Mouse (Mus musculus): ENCODE measurements around the gene Ly6g5b. TPM values are rescaled to one million over a fixed set of nuclear protein-coding genes. Genes with fewer than 3 reads are reported as not detected.

Gene Ly6g5b
- polyA plus RNA-seq, 1 experiment from 2014 or later: 0.53 TPM

DNA sequence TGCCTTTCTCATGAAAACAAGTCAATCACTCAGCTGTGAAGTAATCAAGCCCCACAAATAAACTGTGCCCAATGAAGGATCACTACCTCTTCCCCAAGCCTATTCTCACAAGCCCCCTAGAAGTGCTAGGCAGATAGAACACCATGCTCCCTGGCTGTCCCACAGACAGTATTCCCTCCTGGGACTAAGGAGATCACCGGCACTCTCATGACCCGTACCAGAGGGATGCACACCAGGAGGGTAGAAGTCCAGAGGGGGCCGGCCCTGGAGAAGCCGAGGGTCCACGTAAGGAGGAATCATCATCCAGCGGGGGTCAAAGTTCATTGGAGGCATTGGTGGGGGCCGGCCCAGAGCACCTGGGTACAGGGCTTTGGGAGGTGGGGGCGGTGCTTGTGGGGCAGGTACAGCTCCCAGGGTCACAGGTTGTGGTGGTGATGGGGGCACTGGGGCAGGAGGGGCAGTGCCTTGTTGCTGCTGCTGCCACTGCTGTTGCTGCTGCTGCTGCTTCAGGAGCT, 42.5 kb upstream of the Ly6g5b start:
- no peak overlapping the region for H3K4me2 ChIP-seq (ENCODE audit: low read depth, low read length)
- no peak overlapping the region for H3K4me3 ChIP-seq (replicated peaks; ENCODE audit: low read length)
- no peak overlapping the region for H3K9ac ChIP-seq (ENCODE audit: low read length)
- ATAC-seq (ENCODE audit: insufficient read depth, low FRiP score): no peak
- H3K27me3 ChIP-seq (ENCODE audit: control insufficient read depth, insufficient read depth, low read length): no peaks in the 10 kb centered on the region
- peaks cover 8% of the 10 kb centered on the region for H3K4me1 ChIP-seq (ENCODE audit: control insufficient read depth, insufficient read depth, low read length)
- no peaks in the 10 kb centered on the region for H3K9me3 ChIP-seq (replicated peaks; ENCODE audit: control insufficient read depth, low read length)
- peaks cover 68% of the 10 kb centered on the region for H3K36me3 ChIP-seq (ENCODE audit: control insufficient read depth, insufficient read depth, low read length)
- WGBS: 89% methylated on average over 8 of the region's 8 CpGs
- no peak overlapping the region for H3K27ac ChIP-seq (ENCODE audit: low read length)

DNA sequence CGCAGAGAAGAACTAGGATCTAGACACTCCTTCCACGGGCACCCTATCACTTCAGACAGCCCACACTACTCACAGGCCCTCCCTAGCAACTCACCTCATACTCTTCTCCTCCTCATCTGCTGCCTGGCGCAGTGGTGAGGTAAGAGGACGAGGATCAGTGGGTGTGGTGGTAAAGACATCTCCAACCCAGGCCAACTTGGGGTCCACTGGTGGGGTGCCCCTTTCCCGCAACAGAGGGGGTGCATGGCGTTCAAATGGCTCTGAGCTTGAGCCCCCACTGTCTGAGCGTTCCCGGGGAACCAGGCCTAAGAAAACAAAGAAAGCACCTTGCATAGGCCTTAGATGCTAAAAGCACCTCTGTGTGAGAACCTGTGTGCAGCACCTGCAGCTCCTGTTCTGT, 42.0 kb upstream of the Ly6g5b start:
- no peak overlapping the region for H3K9ac ChIP-seq (ENCODE audit: low read length)
- no peak for ATAC-seq (ENCODE audit: insufficient read depth, low FRiP score)
- no peak overlapping the region for H3K4me2 ChIP-seq (ENCODE audit: low read depth, low read length)
- H3K9me3 ChIP-seq (replicated peaks; ENCODE audit: control insufficient read depth, low read length): no peaks in the 10 kb centered on the region
- peaks cover 4% of the 10 kb centered on the region for H3K4me1 ChIP-seq (ENCODE audit: control insufficient read depth, insufficient read depth, low read length)
- no peak overlapping the region for H3K27ac ChIP-seq (ENCODE audit: low read length)
- H3K4me3 ChIP-seq (replicated peaks; ENCODE audit: low read length): no peak overlapping the region
- H3K36me3 ChIP-seq (ENCODE audit: control insufficient read depth, insufficient read depth, low read length): peaks cover 72% of the 10 kb centered on the region
- H3K27me3 ChIP-seq (ENCODE audit: control insufficient read depth, insufficient read depth, low read length): no peaks in the 10 kb centered on the region
- 87% methylated on average over 8 of the region's 8 CpGs for WGBS

DNA sequence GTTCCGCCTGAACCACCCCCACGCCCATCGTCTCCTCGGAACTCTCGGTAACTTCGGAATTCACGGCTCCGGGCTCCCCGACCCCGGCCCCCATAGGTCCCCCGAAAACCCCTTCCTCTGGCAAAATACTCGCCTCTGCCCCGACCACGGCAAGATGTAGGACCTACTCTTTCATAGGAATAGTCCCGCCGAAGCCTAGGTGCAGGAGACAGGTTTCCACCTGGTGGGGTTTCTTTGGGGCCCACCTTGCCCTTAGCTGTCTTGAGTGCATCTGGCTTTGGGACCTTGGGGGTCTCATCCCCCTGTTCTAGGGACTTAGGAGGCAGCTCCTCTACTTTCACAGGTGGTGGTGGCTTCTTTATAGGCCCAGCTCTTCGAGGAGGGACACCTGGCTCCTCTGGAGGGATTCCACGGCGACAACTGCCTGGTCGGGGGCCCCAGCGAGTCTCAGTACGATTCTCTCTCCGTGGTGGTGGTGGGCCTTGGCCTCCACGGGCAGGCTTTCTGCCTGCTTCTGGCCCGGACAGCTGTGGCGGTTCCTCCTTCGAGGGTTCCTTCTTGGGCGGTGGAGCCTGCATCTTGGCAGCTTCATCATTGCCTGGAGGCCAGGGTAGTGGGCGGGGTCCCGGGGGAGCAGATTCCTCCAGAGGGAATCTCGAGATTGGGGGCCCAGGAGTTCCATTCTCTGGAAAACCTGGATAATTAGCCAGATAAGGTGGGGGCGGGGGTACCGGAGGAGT, 41.4 kb upstream of the Ly6g5b start:
- Histone ChIP-seq H3K27ac (ENCODE audit: low read length) (no peak overlapping the region), H3K36me3 (ENCODE audit: control insufficient read depth, insufficient read depth, low read length) (peaks cover 74% of the 10 kb centered on the region), H3K9me3 (replicated peaks; ENCODE audit: control insufficient read depth, low read length) (no peaks in the 10 kb centered on the region), H3K4me1 (ENCODE audit: control insufficient read depth, insufficient read depth, low read length) (no peaks in the 10 kb centered on the region), H3K27me3 (ENCODE audit: control insufficient read depth, insufficient read depth, low read length) (no peaks in the 10 kb centered on the region), H3K4me3 (replicated peaks; ENCODE audit: low read length) (no peak overlapping the region), H3K4me2 (ENCODE audit: low read depth, low read length) (no peak overlapping the region), H3K9ac (ENCODE audit: low read length) (no peak overlapping the region)
- WGBS: 85% methylated on average over 33 of the region's 33 CpGs
- ATAC-seq (ENCODE audit: insufficient read depth, low FRiP score): no peak

DNA sequence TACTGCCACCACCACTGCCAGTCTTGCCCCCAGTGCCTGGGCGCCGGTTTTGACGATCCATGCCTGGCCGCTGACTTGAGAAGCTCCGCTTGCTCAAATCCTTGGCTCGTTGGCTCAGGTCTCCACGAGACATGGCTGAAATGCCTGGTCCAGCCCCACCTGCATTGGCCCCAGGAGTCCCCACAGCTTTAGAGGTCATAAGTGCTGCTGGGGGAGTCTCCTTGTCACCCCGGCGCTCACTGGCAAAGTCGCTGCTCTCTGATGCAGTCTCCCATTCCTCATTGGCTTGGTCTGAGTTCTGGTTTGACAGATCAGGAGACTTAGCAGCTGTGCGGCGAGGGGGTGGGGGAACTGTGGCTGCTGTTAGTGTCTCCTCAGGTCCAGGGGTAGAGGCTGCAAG, 40.2 kb upstream of the Ly6g5b start:
- Histone ChIP-seq H3K27ac (ENCODE audit: low read length) (no peak overlapping the region), H3K4me3 (replicated peaks; ENCODE audit: low read length) (no peak overlapping the region), H3K9ac (ENCODE audit: low read length) (no peak overlapping the region), H3K27me3 (ENCODE audit: control insufficient read depth, insufficient read depth, low read length) (no peaks in the 10 kb centered on the region), H3K36me3 (ENCODE audit: control insufficient read depth, insufficient read depth, low read length) (peaks cover 66% of the 10 kb centered on the region), H3K4me2 (ENCODE audit: low read depth, low read length) (no peak overlapping the region), H3K4me1 (ENCODE audit: control insufficient read depth, insufficient read depth, low read length) (no peaks in the 10 kb centered on the region), H3K9me3 (replicated peaks; ENCODE audit: control insufficient read depth, low read length) (no peaks in the 10 kb centered on the region)
- no peak for ATAC-seq (ENCODE audit: insufficient read depth, low FRiP score)
- WGBS: 88% methylated on average over 12 of the region's 12 CpGs

DNA sequence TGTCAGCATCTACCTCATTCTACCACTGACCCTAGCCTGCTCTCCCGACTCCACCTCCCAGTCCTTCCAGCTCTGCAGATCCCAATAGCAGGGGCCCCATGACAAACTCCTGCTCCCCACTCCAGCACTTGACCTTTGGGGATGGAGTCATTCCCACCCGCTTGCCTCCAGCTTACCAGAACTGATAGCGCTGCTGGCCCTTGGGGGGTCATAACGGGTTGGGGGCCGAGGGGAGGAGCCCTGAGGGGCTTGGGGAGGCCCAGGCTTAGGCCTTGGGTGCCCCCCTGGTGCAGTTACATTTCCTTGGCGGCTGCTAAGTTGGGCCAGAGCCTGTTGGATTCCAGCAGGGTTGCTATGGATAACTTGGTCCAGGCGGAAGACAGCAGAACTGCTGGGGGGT, 39.4 kb upstream of the Ly6g5b start:
- Histone ChIP-seq H3K9ac (ENCODE audit: low read length) (no peak overlapping the region), H3K4me2 (ENCODE audit: low read depth, low read length) (no peak overlapping the region), H3K9me3 (replicated peaks; ENCODE audit: control insufficient read depth, low read length) (no peaks in the 10 kb centered on the region), H3K27ac (ENCODE audit: low read length) (no peak overlapping the region), H3K4me1 (ENCODE audit: control insufficient read depth, insufficient read depth, low read length) (no peaks in the 10 kb centered on the region), H3K36me3 (ENCODE audit: control insufficient read depth, insufficient read depth, low read length) (peaks cover 69% of the 10 kb centered on the region), H3K27me3 (ENCODE audit: control insufficient read depth, insufficient read depth, low read length) (no peaks in the 10 kb centered on the region), H3K4me3 (replicated peaks; ENCODE audit: low read length) (no peak overlapping the region)
- 86% methylated on average over 7 of the region's 7 CpGs for WGBS
- no peak for ATAC-seq (ENCODE audit: insufficient read depth, low FRiP score)

DNA sequence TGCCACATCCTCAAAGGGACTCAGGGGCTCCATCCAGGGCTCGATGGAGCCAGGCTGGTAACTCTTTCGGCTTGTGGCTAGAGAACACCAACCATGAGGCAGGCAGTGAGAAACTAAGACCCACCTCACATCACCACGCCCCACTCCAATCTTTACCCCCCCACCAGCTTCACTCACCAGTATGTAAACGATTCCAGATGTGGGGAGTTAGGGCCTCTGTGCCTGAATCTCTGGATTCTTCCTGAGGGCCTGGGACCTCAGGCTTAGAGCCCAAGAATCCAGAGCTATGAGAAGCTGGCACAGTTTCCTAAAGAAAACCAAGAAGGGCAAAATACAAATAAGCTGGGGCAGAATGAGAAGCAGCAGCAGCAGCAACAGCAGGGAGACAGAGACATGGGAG, 38.7 kb upstream of the Ly6g5b start:
- no peak overlapping the region for H3K4me3 ChIP-seq (replicated peaks; ENCODE audit: low read length)
- H3K27me3 ChIP-seq (ENCODE audit: control insufficient read depth, insufficient read depth, low read length): no peaks in the 10 kb centered on the region
- H3K36me3 ChIP-seq (ENCODE audit: control insufficient read depth, insufficient read depth, low read length): peaks cover 68% of the 10 kb centered on the region
- WGBS: 81% methylated on average over 4 of the region's 4 CpGs
- H3K9me3 ChIP-seq (replicated peaks; ENCODE audit: control insufficient read depth, low read length): no peaks in the 10 kb centered on the region
- ATAC-seq (ENCODE audit: insufficient read depth, low FRiP score): no peak
- no peaks in the 10 kb centered on the region for H3K4me1 ChIP-seq (ENCODE audit: control insufficient read depth, insufficient read depth, low read length)
- H3K4me2 ChIP-seq (ENCODE audit: low read depth, low read length): no peak overlapping the region
- no peak overlapping the region for H3K27ac ChIP-seq (ENCODE audit: low read length)
- no peak overlapping the region for H3K9ac ChIP-seq (ENCODE audit: low read length)

DNA sequence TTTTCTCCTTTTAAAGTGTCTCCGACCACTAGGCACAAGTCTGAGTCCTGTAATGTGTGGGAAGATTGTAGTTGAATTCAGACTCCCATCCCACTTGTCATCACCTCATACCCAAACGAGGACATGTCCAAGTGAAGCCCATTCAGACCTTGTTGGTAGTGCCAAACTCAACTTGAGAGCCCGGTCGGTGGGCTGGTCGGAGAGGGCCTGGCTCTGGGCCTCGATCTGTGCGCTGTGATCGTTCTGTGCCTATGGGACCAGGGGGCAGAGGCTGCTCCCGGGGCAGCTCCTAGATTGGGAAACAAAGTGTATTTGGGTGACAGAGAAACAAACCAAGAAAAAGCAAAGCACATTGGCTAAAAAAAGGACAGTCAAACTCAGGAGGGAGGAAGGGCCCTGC, 37.8 kb upstream of the Ly6g5b start:
- Histone ChIP-seq H3K4me1 (ENCODE audit: control insufficient read depth, insufficient read depth, low read length) (no peaks in the 10 kb centered on the region), H3K4me2 (ENCODE audit: low read depth, low read length) (no peak overlapping the region), H3K27ac (ENCODE audit: low read length) (no peak overlapping the region), H3K9me3 (replicated peaks; ENCODE audit: control insufficient read depth, low read length) (no peaks in the 10 kb centered on the region), H3K27me3 (ENCODE audit: control insufficient read depth, insufficient read depth, low read length) (no peaks in the 10 kb centered on the region), H3K4me3 (replicated peaks; ENCODE audit: low read length) (no peak overlapping the region), H3K36me3 (ENCODE audit: control insufficient read depth, insufficient read depth, low read length) (peaks cover 60% of the 10 kb centered on the region), H3K9ac (ENCODE audit: low read length) (no peak overlapping the region)
- ATAC-seq (ENCODE audit: insufficient read depth, low FRiP score): no peak
- WGBS: 89% methylated on average over 9 of the region's 9 CpGs

DNA sequence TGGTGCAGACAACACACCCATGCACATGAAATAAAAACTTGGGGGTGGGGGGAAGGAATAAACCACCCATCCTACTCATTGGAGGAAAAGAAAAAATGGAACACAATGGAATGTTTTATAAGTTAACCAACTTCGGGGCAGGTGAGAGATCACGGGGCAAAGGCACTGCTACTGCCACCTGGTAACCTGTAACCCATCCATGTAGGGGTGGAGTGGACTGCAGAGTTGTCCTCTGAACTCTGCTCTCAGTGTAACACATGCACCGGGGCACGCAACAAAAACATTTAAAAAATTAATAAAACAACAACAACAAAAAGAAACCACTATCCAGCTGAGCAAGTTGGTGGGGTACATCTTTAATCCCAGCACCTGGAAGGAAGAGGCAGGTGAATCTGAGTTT, 36.9 kb upstream of the Ly6g5b start:
- Histone ChIP-seq H3K9me3 (replicated peaks; ENCODE audit: control insufficient read depth, low read length) (no peaks in the 10 kb centered on the region), H3K4me2 (ENCODE audit: low read depth, low read length) (no peak overlapping the region), H3K9ac (ENCODE audit: low read length) (no peak overlapping the region), H3K4me3 (replicated peaks; ENCODE audit: low read length) (no peak overlapping the region), H3K36me3 (ENCODE audit: control insufficient read depth, insufficient read depth, low read length) (peaks cover 51% of the 10 kb centered on the region), H3K27ac (ENCODE audit: low read length) (no peak overlapping the region), H3K4me1 (ENCODE audit: control insufficient read depth, insufficient read depth, low read length) (no peaks in the 10 kb centered on the region), H3K27me3 (ENCODE audit: control insufficient read depth, insufficient read depth, low read length) (no peaks in the 10 kb centered on the region)
- ATAC-seq (ENCODE audit: insufficient read depth, low FRiP score): no peak
- 89% methylated on average over 4 of the region's 4 CpGs for WGBS

DNA sequence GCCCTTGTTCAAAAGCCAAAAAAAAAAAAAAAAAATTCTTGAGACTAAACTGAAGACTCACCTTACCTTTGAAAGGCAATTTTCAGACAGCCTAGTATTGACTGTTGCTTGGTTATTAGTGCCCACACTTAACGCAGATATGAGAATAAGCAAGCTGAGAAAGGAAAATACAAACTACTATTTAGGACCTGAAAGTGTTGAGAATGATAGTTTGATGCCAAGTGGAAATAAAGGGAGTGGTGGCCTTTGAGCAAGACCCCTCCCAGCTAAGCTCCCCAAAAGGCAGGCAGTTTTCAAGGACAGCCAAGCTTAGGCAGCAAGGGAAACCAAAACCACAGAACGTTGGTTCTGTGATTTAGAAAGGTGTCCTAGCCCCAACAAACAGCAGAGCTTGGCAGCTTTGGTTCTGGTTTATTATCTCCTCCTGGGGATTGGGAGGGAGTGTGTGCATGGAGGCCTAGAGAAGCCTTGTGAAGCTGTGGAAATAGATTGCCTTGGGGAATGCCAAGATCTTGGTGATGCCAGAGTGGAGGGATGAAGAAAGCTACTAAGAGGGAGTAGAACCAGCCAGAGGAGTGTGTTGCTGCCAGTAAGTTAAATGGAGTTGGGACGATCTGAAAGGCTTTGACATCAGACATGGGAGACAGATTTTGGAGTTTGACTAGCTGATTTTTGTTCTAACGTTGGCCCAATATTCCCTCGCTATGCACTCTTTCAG, 32.9 kb upstream of the Ly6g5b start:
- Histone ChIP-seq H3K4me2 (ENCODE audit: low read depth, low read length) (no peak overlapping the region), H3K4me1 (ENCODE audit: control insufficient read depth, insufficient read depth, low read length) (no peaks in the 10 kb centered on the region), H3K4me3 (replicated peaks; ENCODE audit: low read length) (no peak overlapping the region), H3K27ac (ENCODE audit: low read length) (no peak overlapping the region; the same call in 1 of the 2 replicates), H3K9ac (ENCODE audit: low read length) (no peak overlapping the region), H3K36me3 (ENCODE audit: control insufficient read depth, insufficient read depth, low read length) (peaks cover 42% of the 10 kb centered on the region), H3K9me3 (replicated peaks; ENCODE audit: control insufficient read depth, low read length) (no peaks in the 10 kb centered on the region), H3K27me3 (ENCODE audit: control insufficient read depth, insufficient read depth, low read length) (no peaks in the 10 kb centered on the region)
- 64% methylated on average over 5 of the region's 5 CpGs for WGBS
- ATAC-seq (ENCODE audit: insufficient read depth, low FRiP score): no peak

Data from stomach, embryonic 16.5 days (tissue).